In the genomic region with DNA sequence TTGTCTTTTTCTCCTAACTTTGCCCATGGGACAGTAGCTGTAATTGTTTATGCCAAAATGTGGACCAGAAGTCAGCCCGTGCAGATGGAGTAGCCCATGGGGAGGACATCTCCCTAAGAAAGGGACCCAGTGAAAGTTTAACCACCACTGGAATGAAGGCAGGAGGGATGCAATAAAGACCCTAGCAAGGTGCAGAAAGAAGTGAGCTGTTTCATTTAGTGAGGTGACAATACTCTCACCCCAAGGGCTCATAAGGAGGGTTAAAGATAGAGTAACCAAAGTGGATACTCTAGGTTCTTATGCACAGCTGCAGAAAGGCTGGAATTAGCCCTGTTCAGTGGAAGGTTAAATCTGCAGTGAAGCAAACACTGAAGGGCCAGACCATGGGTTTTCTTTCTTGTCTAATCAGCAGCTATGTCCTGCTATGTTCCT, we compare ENCODE assay signal across 24 mouse cellular contexts. TPM values are rescaled to one million over a fixed set of nuclear protein-coding genes. Genes with fewer than 3 reads are reported as not detected.
DNase-seq lines count a peak whose midpoint lies in the region; ATAC-seq and TF ChIP-seq lines count a peak whose summit lies in the region.
"Had no signal": no experiment of that assay in that cellular context is flagged by ENCODE, and none has a peak within 500 bp of the region (broad histone marks: within the 10 kb centered on the region; RNA-seq: fewer than 3 reads in every experiment).

No protein-coding gene starts in this region.

- H3K9me3 ChIP-seq in kidney, embryonic 16.5 days (ENCODE audit: low read length): no peaks in the 10 kb centered on the region
- H3K9me3 ChIP-seq: heart, embryonic 10.5 days; neural tube, embryonic 13.5 days had no signal

- POLR2A ChIA-PET in Patski (lab: Charles Lee): no interaction called here

- H3K4me1 ChIP-seq in kidney, embryonic 16.5 days (ENCODE audit: insufficient read depth, low read length): peaks cover 10% of the 10 kb centered on the region; the same call in 1 of the 2 replicates
- H3K4me1 ChIP-seq: heart, embryonic 10.5 days had no signal

- no peaks in the 10 kb centered on the region for H3K27me3 ChIP-seq in kidney, embryonic 16.5 days (ENCODE audit: insufficient read depth, low read length)
- no peaks in the 10 kb centered on the region for H3K27me3 ChIP-seq in Patski
- H3K27me3 ChIP-seq: CH12.LX; neural tube, embryonic 13.5 days had no signal

- in situ Hi-C loops in Patski (cut with MboI; ENCODE audit: low pct_unique_long_range_greater_than_20kb): no loop called here

- CTCF ChIA-PET in Patski (lab: Charles Lee): no interaction called here

- no peak overlapping the region for H3K4me3 ChIP-seq in kidney, embryonic 16.5 days (ENCODE audit: low read length)
- H3K4me3 ChIP-seq: erythroblast, embryonic 14.5 days; left cerebral cortex, adult 2 months; neural tube, embryonic 13.5 days had no signal

- no peak for ATAC-seq in kidney, embryonic 16.5 days (ENCODE audit: low FRiP score, low TSS enrichment)
- peak; percentile 0 for ATAC-seq in Patski
- ATAC-seq in monocyte, adult 5-6 weeks (replicated peaks; ENCODE audit: insufficient number of reproducible peaks, low FRiP score, low TSS enrichment, poor library complexity, severe bottlenecking): no peak
- ATAC-seq: forebrain, embryonic 14.5 days; inflammation-experienced regulatory T-cells, adult 6 months had no signal

- DNase-seq in heart, adult 11 months: peak; percentile 66
- no peak for DNase-seq in heart, adult 9 months (ENCODE audit: low spot score in 2 of 2)
- no peak for DNase-seq in kidney, adult 8-10 months
- no peak for DNase-seq in Patski (ENCODE audit: low read depth, low spot score)
- DNase-seq in retina, embryonic 14.5 days (ENCODE audit: low spot score): peak; percentile 65
- no peak for DNase-seq in yolk sac, embryonic 10.5 days (ENCODE audit: low spot score)
- DNase-seq: adrenal gland, adult 8-10 months; gastrocnemius, postnatal 25 days; heart, postnatal 36 days; kidney, postnatal 36 days; lung, adult 18-20 months; lung, postnatal 36 days; spleen, adult 18-20 months; thymus, adult 2 months had no signal

- peaks cover 12% of the 10 kb centered on the region for H3K36me3 ChIP-seq in kidney, embryonic 16.5 days (ENCODE audit: insufficient read depth, low read length)

- 22% methylated on average over 1 of the region's 1 CpGs for WGBS in kidney, embryonic 16.5 days

- no peak overlapping the region for H3K9ac ChIP-seq in kidney, embryonic 16.5 days (replicated peaks; ENCODE audit: low read length)
- H3K9ac ChIP-seq: neural tube, embryonic 13.5 days had no signal

- no peak for TF ChIP-seq CTCF in Patski (IDR thresholded peaks at IDR 0.05)

- H3K27ac ChIP-seq in kidney, embryonic 16.5 days (ENCODE audit: low read length): 0 out of 2 replicates have a peak overlapping the region, but pooled peaks have one; percentile 28
- H3K27ac ChIP-seq: heart, embryonic 10.5 days; left cerebral cortex, adult 2 months had no signal

- no peak overlapping the region for H3K4me2 ChIP-seq in kidney, embryonic 16.5 days (replicated peaks; ENCODE audit: low read depth, low read length)
- H3K4me2 ChIP-seq: liver, embryonic 11.5 days; neural tube, embryonic 13.5 days had no signal

RNA-seq across cellular contexts. Expression of a gene that starts 6.9 kb away (rescaled TPM):
- 222 and 240 TPM in 2 replicates for polyA plus RNA-seq in kidney, embryonic 16.5 days (2015; fragmentation: Nextera tagmentation; extraction: Ambion mirVana)
- polyA plus RNA-seq in Patski (2021): 100 TPM
- total RNA-seq in monocyte, adult 5-6 weeks (2017): 3.6 to 6.4 TPM (median 5.8 TPM) in 3 replicates

RNA-seq across cellular contexts. Expression of a gene that starts 8.4 kb away (rescaled TPM):
- 1,676 and 1,744 TPM in 2 replicates for polyA plus RNA-seq in kidney, embryonic 16.5 days (2015; fragmentation: Nextera tagmentation; extraction: Ambion mirVana)
- 1,066 TPM for polyA plus RNA-seq in Patski (2021)
- total RNA-seq in monocyte, adult 5-6 weeks (2017): 1,370 to 2,118 TPM (median 2,068 TPM) in 3 replicates

RNA-seq across cellular contexts. Expression of a gene that starts 10.7 kb away (rescaled TPM):
- polyA plus RNA-seq in kidney, embryonic 16.5 days (2015; fragmentation: Nextera tagmentation; extraction: Ambion mirVana): 41.2 and 46.6 TPM in 2 replicates
- polyA plus RNA-seq in Patski (2021): 24.9 TPM
- total RNA-seq in monocyte, adult 5-6 weeks (2017): 8.3 to 18.3 TPM (median 11.6 TPM) in 3 replicates

RNA-seq across cellular contexts. Expression of a gene that starts 44.9 kb away (rescaled TPM):
- 2.5 and 3.4 TPM in 2 replicates for polyA plus RNA-seq in kidney, embryonic 16.5 days (2015; fragmentation: Nextera tagmentation; extraction: Ambion mirVana)
- polyA plus RNA-seq in Patski (2021): 0.06 TPM
- not detected in 3 replicates for total RNA-seq in monocyte, adult 5-6 weeks (2017)
- polyA plus RNA-seq: inflammation-experienced regulatory T-cells, adult 6 months had no signal

RNA-seq across cellular contexts. Expression of a gene that starts 58.4 kb away (rescaled TPM):
- polyA plus RNA-seq in kidney, embryonic 16.5 days (2015; fragmentation: Nextera tagmentation; extraction: Ambion mirVana): 1.00 and 1.4 TPM in 2 replicates
- polyA plus RNA-seq in Patski (2021): 0.33 TPM
- total RNA-seq in monocyte, adult 5-6 weeks (2017): 27.7 to 53.1 TPM (median 29.1 TPM) in 3 replicates

Comparison
In these comparisons a context has a peak if more than half of its experiments do, and no peak if none do; other contexts are left out.
1. DNase-seq: peak in heart, adult 11 months (single experiment) and retina, embryonic 14.5 days (single experiment); none in heart, adult 9 months (0 of 2), kidney, adult 8-10 months (0 of 2), Patski (single experiment) and yolk sac, embryonic 10.5 days (single experiment).